Mouse (Mus musculus) layer of hippocampus, postnatal 25 days (tissue): ENCODE data around the gene Pcdh15. TPM values are rescaled to one million over a fixed set of nuclear protein-coding genes. Genes with fewer than 3 reads are reported as not detected.

ENCODE experiments used
- DNase-seq, 2 experiments: peaks; one replicate each; pipeline ENCODE4 v3.0.0; 2022; ENCODE audit warnings: mixed read lengths in 2 of 2, low spot score in 1 of 2; ENCODE audit errors: extremely low spot score in 1 of 2
- total RNA-seq, 2 experiments: library from RNA; stranded (reverse); gene quantifications; 2 replicates each; pipeline ENCODE4 v1.2.3; 2021

Pcdh15 gene
- total RNA-seq, 2 experiments from 2014 or later = 16.2 to 19.5 TPM

DNA sequence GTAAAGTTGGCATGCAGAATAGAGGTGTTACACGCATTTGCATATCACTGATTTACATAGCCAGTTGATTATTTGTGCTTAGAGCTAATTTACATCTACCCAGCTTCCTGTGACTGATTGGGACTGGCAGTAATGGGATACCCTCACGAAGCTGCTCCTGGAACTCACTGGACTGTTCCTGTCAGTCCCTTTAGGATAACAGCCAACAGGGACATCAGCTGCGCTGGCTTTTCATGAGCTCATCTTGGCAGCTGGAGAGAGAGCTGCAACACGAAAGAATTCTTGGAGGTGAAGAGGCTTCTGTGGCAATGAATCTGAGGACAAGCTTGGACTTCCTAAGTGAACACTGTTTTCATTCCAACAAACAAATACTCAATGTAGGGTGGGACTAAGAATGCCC lies 683.8 kb downstream of the Pcdh15 start:
- DNase-seq = no peak

GRCm38 (mm10) chr10:73788163-73788562 lies 689.0 kb downstream of the Pcdh15 start:
- no peak for DNase-seq

GRCm38 (mm10) chr10:73805069-73805468 lies 705.9 kb downstream of the Pcdh15 start:
- no peak for DNase-seq

DNA sequence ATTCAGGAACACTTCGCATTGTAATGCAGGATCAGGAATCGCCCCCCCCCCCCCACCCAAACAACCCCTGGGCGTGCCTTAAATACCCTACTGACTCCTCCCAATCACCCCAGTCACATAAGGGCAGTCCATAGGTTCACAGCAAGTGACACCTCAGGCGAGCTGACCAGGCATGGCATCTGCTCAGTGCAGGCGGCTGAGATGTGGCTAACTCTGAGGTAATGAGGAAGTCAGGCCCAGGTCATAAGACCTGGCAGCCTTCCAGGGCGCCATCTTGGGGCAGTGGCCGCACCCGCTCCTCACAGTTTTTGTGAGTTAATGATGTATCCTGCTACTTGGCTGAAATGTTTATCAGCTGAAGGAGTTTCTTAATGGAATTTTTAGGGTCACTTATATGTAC lies 713.2 kb downstream of the Pcdh15 start:
- DNase-seq = no peak

DNA sequence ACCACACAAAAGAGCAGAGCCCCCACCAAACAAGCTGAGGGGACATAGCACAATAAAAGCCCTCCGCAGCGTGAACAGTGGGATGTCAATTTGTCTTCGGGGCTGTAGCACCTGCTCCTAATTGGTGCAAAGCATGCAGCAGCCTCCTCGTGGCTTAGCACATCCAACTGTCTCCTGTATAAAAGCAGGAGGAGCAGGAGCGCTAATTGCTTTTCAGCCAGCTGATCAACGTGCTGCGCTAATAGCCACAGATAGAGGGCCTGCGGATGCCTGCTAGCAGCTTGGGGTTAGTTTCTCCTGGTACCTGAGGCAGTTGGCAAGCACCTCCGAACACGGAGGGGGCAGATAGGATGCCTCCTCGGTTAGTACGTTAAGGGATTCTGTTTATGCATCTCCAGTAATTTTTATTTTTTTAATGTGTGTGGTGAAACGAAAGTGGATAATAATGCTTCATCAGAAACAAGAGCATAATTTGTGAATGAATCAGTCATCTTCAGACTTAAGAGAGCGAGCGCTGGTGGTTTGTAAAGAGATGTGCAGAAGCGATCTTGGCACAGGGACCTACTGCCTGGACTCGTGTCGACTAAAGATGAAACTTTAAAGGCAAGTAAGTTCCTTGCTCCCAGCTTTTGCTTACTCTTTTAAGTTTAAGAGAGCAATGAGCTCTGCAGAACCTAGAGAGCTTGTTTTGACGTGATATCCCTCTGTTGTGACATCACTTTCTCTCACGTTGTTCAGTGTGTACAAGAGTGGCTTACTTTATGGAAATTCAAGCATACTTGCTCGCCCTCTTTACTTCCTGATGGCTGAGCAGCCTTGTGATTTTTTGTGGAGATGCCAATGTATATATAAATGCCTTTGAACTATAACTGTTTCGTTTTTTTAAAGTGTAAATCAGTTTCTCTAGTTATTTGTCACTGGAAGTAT lies 722.8 kb downstream of the Pcdh15 start:
- peak in 1 of 2 experiments; percentile 21 for DNase-seq

- DNase-seq = no peak
These were observed 724.1 kb downstream of the Pcdh15 start for GRCm38 (mm10) chr10:73823214-73823613.

DNA sequence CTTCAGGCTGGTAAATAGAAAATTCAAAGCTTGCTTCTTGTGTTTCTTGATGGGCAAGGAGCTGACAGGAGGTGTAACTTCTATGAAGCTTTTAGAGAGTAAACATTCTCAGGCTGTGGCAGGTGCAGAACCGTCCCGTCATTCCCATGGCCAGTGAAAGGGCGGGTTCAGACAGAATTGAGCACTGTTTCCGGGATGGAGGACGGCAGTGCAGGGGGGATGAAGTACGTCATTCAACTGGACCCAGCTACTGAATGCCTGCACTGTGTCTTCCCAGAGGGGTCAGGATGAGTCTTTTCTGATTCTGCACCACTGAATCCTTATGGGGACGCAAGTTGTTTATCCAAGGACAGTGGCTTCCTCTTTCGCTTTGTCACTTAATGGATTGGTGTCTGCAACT lies 727.2 kb downstream of the Pcdh15 start:
- DNase-seq = no peak

DNA sequence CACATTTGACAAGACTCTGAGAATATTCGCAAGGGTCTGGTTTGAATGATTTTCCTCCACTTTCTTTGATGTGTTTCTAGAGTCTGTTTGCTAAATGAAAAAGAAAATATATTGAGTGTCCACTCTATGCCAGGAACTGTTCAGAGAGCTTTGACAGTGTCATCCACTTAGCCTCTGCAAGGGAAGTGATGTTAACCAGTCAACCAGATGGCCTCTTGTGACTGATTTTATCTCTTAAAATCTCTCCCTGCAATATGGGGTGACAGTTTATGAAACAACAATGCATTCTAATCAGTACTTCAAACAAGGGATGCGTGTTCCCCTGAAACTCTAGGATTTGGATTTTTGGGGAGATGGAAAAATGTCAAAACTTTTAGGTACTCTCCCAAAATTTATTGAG lies 729.6 kb downstream of the Pcdh15 start:
- DNase-seq = no peak

GRCm38 (mm10) chr10:73844998-73845397 lies 745.9 kb downstream of the Pcdh15 start:
- DNase-seq = no peak

DNA sequence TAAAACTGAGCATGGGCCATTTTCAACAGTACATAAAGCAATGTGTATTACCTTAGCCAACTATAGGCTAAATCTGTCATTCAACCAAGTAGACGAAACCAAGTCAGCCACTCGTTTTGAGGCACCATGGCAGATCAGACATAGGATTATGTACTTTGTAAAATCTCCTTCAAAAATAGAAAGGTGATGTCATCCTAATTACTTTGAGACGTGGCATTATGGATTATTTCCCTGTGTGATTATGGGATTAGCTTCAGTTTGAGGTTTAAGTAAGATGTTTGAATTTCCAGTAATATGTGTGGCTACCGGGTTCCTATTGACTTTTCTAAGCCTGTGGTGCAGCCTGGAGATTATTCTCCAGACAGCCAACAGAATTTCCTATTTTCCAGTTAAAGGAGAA lies 763.0 kb downstream of the Pcdh15 start:
- DNase-seq = no peak

DNA sequence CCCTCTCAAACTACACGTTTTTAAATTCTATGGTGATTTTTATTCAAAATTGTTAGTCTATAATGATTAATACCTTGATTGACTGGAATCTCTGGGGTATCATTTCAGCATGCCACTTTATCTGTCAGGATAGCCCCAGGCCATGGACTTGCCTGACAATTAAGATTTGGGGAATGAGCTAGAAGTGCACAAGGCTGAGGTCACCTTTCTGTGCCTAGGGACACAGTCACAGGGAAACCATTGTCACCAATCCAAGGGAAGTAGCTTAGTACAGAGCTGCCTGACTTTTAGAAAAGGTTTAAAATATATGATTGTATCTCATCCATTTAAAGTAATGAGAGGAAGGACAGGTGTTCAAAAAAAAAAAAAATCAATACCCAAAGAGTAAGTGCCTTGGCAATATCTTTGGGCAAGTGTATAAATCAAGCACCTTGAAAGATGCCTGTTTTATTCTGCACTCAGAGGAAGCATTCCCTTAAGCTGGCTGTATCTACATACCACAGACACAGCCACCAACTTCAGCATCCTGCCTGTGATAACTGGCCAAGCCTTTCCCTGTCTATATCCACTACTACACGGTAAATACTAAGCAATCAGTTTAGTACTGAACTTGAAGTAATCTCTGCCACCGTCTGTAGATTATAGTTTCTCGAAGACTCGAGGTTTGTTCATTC lies 779.0 kb downstream of the Pcdh15 start:
- no peak for DNase-seq

- no peak for DNase-seq
These were observed 779.6 kb downstream of the Pcdh15 start for GRCm38 (mm10) chr10:73878729-73879067.

DNA sequence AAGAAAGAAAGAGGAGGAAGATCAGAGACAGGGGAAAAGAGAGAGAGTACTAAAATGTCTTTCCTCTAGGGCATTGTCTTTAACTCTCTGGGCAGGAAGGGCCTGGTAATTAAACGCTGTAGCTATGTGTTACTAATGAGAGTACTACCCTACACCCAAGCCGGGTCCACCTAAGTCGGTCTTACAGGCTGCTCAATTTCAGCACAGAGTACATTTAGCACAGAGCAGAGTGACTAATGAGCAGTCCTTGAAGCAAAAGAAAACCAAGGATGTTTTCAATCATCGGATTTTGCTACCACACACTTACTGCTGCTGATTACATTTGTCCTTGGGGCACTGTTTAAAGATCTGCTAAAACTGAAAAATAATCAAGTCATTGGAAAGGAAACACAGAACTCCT lies 788.6 kb downstream of the Pcdh15 start:
- no peak for DNase-seq

GRCm38 (mm10) chr10:73892251-73892650 lies 793.1 kb downstream of the Pcdh15 start:
- no peak for DNase-seq

DNA sequence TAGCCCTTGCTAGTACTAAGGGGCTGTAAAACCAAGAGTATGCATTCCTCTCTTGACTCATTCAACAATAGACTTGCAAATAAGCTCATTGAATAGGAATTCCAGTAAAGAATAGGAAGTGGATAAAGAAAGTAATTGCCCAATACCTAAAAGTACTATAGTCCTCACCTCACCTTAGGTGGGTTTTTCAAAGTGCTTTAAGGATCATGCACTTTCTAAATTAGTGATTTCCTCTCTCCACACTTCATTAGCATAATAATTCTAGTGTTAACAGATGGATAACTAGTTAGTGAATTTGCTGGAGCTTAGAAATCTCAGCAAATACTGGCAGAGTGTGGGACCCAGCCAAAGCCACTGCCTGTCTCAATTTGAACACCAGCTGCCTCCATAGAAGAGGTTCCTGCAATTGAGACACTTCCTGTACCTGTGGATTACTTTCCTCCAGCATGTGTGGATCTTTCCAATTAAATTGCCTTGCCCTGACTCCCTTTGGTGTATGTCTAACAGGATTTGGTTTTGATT lies 797.0 kb downstream of the Pcdh15 start:
- no peak for DNase-seq

GRCm38 (mm10) chr10:73899165-73899564 lies 800.0 kb downstream of the Pcdh15 start:
- no peak for DNase-seq

- no peak for DNase-seq
These were observed 808.5 kb downstream of the Pcdh15 start for GRCm38 (mm10) chr10:73907626-73908025.

- DNase-seq = no peak
These were observed 809.4 kb downstream of the Pcdh15 start for GRCm38 (mm10) chr10:73908568-73908967.

DNA sequence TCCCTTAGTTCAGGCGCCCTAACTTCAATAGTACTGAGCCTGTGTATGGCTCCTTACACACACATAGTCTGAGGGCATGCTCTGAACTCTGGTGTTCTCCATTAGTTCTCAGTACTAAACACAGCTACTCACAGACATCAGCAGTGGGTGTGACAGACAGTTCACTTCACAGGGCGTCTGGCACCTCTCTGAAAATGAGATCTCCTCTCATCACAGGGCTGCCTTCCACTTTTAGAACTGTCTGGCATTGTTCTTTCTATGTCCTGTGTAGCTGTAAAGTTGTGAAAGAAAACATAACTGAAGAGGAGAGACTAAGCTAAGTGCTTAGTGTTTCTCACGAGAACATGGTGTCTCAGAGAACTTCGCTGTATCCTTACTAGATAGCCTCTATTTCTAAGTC lies 816.0 kb downstream of the Pcdh15 start:
- DNase-seq = no peak

- DNase-seq = peak in 1 of 2 experiments; percentile 38
These were observed 822.4 kb downstream of the Pcdh15 start for GRCm38 (mm10) chr10:73921579-73921978.

- no peak for DNase-seq
These were observed 829.5 kb downstream of the Pcdh15 start for GRCm38 (mm10) chr10:73928672-73929071.

GRCm38 (mm10) chr10:73929718-73930117 lies 830.6 kb downstream of the Pcdh15 start:
- no peak for DNase-seq
